Mouse (Mus musculus): ENCODE data around the gene Cfap77.

Cfap77 gene

DNA sequence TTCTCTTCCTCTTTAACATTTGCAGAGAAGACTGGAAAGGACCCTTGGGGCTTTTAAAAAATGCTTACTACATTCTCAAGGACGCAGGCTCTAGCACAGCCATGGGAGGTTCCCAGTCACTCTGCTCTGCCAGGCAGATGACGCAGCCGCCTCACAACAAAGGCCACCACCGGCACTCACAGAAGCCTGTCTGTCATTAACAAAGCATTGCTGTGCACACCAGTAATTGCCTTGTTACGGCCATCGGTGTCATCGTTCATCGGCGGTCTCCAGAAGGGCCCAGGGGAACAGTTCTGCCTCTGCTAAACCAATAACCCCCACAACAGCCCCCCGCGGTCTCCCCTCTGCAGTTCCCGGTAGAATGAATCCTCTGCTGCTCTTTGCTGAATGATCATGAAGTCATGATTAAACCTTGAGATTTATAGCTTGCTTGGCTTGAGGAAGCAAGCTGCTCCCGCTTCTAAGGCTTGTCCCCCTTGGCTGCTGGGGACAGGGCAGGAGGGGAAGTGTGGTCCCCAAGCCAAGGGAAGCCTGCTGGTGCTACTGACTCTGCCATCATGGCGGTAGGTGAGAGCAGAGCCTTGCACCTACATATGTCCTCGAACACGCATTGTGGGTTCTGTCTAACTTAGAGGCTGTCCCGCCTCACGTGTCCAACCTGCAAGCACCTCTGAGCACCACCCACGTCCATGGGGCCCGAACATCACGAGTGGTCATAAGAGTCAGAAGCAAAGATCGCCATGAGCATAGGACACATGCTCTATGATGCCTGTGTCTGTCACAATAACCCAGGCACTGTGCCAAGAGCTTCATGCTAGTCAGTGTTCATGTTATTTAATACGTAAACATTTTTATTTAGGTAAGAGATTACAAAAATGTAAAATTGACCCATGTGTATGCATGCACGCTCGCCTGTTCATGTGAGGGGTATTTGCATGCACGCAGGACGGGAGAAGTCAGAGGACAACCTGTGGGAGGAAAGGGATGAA lies 38.0 kb downstream of the Cfap77 start:
- in situ Hi-C loops (cut with MboI; ENCODE audit: low pct_unique_long_range_greater_than_20kb in 1 of 2, low sequenced_read_pairs in 2 of 2, unreplicated experiment in 1 of 2), result no loop called here

DNA sequence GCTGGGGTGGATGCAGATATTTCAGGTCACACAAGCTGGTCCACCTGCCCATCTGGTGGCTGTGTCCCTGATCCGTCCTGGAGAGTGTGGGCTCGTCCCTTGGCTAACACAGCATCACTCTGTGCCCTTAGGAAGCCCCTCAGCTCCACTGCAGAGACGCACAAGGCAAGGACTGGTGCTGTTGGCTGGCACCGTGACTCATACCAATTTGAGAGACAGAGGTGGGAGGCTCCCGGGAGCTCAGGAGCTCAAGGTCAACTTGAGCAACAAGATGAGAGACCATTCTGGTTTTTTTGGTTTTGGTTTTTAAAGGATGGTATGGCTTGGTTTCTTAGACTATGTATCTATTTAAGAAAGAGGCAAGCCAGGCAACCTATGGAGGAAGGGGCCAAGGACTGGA lies 42.3 kb downstream of the Cfap77 start:
- in situ Hi-C loops (cut with MboI; ENCODE audit: low pct_unique_long_range_greater_than_20kb in 1 of 2, low sequenced_read_pairs in 2 of 2, unreplicated experiment in 1 of 2), result no loop called here

DNA sequence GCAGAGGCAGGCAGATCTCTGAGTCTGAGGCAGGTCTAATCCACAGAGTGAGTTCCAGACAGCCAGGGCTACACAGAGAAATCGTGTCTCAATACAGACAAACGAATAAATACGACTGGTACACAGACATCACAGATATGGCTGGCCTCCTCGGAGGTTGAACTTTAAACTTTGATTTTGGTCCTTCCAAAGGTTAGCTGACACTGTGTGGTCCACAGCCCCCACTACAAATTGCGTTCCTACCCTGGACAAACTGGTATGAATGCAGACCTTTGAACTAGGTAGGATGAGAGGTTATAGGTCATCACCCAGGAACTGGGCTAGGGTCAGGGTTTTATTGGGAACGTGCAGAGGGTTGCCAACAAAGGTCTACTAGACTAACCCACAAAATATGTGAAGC lies 47.2 kb downstream of the Cfap77 start:
- in situ Hi-C loops (cut with MboI; ENCODE audit: low pct_unique_long_range_greater_than_20kb in 1 of 2, low sequenced_read_pairs in 2 of 2, unreplicated experiment in 1 of 2), result no loop called here

DNA sequence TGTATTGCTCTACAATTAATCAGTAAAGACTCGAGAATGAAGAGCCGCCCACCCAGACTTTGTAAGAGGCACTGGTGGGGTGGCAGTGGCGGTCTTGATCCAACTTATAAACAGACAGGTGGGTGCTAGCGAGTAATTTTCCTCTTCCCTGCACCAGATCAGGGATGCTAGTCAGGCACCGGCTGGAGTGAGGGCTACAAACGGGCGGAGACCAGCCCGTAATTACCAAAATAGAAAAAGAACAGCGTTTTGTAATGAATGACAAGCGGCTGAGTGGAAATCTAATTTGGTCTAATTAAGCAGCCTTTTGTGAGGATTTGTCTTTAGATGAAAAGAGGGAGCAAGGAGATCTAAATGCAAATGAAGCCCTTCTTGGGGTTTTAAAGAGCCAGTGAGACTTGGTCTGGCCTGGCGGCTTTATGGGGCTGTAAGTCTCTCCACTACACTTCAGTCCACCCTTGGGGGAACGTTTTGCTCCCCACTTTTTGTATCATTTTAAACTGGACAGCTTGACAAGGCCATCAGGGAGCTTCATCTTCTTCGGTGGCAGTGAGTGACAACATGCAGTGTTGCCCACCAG lies 48.3 kb downstream of the Cfap77 start:
- in situ Hi-C loops (cut with MboI; ENCODE audit: low pct_unique_long_range_greater_than_20kb in 1 of 2, low sequenced_read_pairs in 2 of 2, unreplicated experiment in 1 of 2), result no loop called here

DNA sequence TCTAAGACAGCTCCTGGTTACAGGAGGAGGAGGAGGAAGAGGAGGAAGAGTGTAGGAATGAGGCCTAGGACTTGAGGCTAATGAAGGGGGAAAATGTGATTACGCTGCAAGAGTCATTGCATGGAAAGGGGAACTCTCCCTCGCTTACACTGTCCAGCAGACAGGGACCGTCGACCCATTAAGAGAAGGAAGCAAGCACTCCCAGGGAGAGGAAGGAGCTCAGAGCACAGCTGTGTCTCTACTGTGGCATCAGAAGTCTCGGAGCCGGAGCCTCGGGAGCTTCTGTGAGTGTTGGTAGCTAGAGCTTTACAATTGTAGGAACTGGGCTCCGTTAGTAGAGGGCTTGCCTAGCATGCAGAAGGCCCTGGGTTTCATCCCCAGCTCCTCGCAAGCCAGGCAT lies 50.8 kb downstream of the Cfap77 start:
- in situ Hi-C loops (cut with MboI; ENCODE audit: low pct_unique_long_range_greater_than_20kb in 1 of 2, low sequenced_read_pairs in 2 of 2, unreplicated experiment in 1 of 2), result no loop called here

DNA sequence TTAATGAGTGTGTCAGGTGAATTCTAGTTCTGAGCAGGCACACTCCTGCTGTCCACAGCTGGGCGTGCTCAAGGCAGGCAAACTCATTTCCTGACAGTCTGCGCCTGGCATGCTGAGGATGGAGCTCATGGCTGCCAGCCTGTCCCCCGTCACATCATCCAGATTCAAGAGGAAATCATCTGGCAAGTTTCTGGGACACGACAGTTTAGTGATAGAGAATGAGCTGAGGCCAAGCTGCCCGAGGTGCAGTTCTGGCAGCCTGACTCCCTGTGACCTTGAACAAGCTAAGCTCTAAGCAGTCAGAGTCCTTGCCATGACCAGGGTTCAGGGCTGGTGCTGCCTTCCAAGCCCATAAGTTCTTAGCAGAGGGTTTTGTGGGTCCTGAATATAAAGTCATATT lies 56.6 kb downstream of the Cfap77 start:
- in situ Hi-C loops (cut with MboI; ENCODE audit: low pct_unique_long_range_greater_than_20kb in 1 of 2, low sequenced_read_pairs in 2 of 2, unreplicated experiment in 1 of 2), result no loop called here

DNA sequence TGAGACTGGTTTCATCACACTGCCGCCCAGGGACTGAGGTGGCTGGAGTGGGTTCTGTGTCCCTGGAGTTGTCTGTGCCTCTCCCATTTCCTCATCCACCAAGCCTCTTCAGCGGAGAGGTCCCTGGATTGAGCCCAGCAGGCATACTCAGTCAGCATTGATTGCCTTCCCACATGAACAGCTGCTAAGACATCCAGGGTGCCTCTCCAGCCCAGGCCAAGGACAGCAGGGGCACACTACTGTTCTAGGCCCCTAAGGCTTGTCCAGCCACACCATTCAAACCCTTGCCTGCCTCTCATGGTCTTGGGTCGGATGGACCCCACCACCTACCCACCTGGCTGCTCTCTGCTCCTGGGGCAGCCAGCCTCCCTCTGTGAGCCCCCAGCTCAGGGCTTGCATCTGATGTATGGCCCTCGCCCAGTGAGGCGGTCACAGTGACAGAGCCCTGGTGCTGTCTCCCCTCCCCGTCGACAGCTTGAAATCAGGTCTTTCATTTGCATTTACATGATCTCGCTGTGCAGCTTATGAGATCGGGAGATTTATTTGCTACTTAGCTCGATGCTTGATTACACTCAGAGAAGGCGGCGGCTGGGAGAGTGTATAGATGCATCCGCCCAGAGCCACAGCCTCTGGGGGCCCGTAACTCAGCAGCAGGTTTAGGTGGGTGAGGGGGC lies 57.6 kb downstream of the Cfap77 start:
- in situ Hi-C loops (cut with MboI; ENCODE audit: low pct_unique_long_range_greater_than_20kb in 1 of 2, low sequenced_read_pairs in 2 of 2, unreplicated experiment in 1 of 2), result no loop called here

DNA sequence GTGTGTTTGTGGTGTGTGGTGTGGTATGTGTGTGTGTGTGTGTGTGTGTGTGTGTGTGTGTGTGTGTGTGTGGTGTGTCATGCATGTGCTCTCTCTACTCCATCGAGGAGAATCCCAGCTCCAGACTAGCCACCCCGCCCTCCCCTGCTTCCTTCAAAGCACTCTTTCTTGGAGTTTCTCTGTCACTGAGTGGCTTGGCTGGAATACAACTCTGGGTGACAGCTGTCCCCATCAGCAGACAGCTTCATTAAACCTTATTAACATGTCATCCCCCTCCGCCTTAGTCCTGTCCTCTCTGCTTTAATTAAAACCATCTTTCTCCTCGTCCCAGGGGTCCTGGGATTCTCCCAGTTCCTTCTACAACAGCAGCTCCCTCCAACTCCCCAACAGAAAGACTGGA lies 59.4 kb downstream of the Cfap77 start:
- in situ Hi-C loops (cut with MboI; ENCODE audit: low pct_unique_long_range_greater_than_20kb in 1 of 2, low sequenced_read_pairs in 2 of 2, unreplicated experiment in 1 of 2), result no loop called here

DNA sequence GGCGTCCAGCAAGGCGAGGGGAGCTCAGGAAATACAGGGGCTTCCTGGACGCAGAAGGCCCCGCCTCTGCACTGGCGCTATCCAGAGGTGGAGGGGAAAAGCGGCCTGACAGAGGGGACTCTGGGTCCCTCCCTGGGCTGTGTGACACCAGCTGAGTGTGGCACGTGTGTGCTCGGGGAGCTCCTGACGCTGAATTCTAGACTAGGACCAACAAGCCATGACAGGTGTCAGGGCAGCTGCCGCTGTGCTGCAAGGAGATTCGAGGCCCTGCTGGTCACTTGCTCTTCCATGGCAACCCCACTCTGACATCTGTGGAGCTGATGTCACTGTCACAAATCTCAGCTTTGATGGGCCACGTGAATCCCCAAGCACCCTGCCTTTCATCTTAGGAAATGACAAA lies 60.9 kb downstream of the Cfap77 start:
- in situ Hi-C loops (cut with MboI; ENCODE audit: low pct_unique_long_range_greater_than_20kb in 1 of 2, low sequenced_read_pairs in 2 of 2, unreplicated experiment in 1 of 2), result no loop called here

DNA sequence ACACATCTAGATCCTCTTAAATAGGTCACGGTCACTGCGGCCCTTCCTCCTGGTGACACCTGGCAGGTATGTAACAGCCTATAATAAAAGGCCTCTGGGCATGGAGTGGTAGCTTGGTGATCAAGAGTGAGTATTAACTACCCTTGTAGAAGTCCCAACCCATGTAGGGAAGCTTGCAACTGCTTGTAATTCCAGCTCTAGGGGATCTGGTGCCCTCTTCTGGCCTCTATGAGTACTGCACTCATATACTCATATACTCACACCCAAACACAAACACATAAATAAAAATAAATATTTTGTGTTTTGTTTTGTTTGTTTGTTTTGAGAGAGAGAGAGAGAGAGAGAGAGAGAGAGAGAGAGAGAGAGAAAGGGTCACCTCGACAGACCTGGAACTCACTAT lies 66.1 kb downstream of the Cfap77 start:
- in situ Hi-C loops (cut with MboI; ENCODE audit: low pct_unique_long_range_greater_than_20kb in 1 of 2, low sequenced_read_pairs in 2 of 2, unreplicated experiment in 1 of 2), result no loop called here

DNA sequence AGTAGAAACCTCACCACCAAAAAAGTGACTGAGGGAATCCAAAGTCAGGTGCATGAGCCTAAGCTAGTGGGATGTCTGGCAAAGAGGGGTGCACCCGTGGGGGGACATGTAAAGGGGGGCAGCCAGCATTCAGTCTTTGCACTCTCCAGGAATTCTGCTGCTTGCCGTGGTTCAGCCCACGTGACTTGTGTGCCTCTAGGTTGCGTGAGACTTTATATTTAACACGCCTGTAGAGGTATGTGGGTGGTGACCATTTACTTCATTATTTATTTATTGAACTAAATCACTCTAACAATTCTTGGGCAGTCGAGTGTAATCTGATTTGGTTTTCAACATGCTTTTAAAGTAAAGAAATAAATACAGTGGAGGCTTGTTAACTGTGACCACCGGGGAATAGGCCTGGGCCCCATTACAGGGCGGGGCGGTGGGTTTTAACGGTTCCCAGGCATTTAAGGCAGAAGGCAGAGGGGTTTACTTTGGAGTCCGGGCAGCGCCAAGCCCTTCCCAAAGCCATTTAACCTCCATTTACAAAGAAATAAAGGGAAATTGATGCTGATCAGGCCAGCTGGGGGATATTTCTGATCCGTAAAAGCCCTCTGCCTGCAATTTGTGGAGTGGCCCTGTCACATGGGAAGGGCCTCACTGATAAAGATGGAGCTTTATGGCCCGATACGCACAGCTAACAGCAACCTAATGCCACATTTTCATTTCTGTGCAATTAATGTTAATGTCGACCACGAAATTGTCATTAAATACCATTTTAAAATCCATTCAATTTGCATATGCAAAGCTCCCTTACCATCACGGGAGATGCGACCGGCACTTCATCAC lies 74.6 kb downstream of the Cfap77 start:
- in situ Hi-C loops (cut with MboI; ENCODE audit: low pct_unique_long_range_greater_than_20kb in 1 of 2, low sequenced_read_pairs in 2 of 2, unreplicated experiment in 1 of 2), result no loop called here

DNA sequence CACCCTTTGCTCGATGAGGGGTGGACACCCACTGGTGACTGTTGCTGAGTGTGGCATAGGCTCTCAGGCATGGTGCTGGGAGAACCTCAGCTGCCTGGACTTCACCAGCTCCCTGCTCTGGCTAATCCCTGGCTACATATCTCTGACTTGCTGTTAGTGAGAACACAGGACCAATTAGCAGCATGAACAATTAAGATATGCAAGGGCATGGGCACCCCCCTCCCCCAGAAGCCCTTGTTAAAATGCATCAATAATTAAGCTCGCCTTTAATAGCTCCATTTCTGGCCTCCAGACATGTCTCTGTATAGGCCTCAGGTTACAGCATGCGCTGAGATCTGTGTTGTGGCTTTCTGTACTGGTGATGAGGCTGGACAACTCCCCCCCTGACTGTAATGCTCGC lies 76.4 kb downstream of the Cfap77 start:
- in situ Hi-C loops (cut with MboI; ENCODE audit: low pct_unique_long_range_greater_than_20kb in 1 of 2, low sequenced_read_pairs in 2 of 2, unreplicated experiment in 1 of 2), result loop anchor here (5.0 kb wide), 1 partner anchor 46 kb away; no protein-coding TSS in a partner anchor

DNA sequence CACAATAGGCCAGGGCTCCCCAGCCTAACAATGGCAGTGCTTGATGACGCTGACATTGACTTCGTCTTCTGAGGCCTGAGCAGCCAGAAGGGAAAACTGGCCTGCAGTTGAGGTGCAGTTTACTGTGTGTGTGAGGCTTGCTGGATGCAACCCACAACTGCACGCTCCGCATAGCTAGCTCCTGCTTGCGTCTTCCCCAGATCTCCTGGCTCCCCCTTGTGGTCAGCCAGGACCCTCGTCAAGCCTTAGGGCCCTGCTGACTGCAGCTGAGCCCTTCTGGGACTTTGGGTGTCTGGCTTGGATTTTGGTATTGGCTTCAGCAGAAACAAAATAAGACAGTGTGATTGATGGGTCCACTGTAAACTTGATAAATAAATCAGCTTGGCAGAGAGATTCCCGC lies 78.2 kb downstream of the Cfap77 start:
- in situ Hi-C loops (cut with MboI; ENCODE audit: low pct_unique_long_range_greater_than_20kb in 1 of 2, low sequenced_read_pairs in 2 of 2, unreplicated experiment in 1 of 2), result loop anchor here (5.0 kb wide), 1 partner anchor 44 kb away; no protein-coding TSS in a partner anchor

DNA sequence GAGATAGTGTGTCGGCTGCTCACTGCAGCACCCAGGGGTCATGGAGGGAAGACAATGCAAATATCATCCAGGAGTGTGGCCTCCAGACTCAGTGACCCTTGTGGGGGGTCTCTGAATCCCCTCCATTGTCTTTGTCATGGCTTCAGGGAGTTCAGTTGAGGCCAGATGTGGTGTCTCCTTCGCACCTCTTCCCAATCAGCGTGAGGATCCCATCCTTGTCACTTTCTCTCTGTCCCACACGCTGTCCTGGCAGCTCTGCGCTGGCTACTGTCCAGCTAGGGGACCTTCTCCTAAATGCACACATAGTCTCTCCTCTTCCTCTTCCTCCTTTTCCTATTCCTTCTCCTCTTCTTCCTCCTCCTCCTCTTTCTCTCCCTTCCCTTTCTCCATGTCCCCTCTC lies 79.3 kb downstream of the Cfap77 start:
- in situ Hi-C loops (cut with MboI; ENCODE audit: low pct_unique_long_range_greater_than_20kb in 1 of 2, low sequenced_read_pairs in 2 of 2, unreplicated experiment in 1 of 2), result loop anchor here (5.0 kb wide), 1 partner anchor 43 kb away; no protein-coding TSS in a partner anchor

DNA sequence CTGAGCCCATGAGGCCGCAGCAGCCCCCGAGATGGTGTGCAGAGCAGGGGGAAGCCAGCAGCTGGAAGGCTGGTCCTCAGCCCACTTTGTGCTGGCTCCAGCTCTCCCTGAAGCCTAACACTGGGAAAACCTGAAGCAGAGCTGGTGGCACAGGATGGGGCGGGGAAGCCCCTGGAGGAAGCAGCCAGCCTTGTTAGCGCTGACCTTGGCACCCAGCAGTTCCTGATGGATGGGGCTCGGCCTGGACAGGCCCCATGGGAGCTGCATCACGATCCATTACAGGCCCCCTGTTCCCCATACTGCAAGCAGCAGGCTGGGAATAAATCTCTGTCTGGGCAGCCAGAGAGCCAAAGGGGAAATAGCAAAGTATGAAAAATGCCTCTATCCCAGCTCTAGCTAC lies 80.3 kb downstream of the Cfap77 start:
- in situ Hi-C loops (cut with MboI; ENCODE audit: low pct_unique_long_range_greater_than_20kb in 1 of 2, low sequenced_read_pairs in 2 of 2, unreplicated experiment in 1 of 2), result no loop called here

DNA sequence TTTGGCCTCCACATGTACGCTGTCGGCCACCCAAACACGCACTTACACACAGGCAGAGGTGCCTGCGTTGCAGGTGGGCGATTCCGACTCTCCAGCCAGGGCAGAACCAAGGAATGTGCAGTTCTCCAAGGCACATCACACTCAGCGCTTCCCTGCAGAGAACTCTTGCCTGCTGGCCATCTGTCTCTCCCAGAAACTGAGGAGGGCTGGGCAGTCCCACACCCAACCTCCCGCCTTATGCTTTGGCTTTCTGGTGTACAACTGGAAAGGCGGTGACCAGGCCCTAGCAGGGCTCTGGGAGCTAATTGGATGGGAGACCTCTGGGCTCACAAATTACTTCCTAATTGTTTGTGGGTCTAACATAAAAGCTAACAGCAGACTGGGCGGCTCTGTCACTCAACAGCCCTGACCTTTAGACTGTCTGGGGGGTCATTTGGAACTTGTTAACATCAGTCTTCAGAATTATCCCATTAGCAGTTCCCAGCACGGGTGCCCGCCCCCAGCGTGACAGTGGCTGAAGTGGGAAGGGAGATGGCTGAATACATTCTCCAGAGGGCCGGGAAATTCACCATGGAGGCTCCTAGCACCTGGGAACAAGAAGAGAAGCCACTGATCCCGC lies 80.9 kb downstream of the Cfap77 start:
- in situ Hi-C loops (cut with MboI; ENCODE audit: low pct_unique_long_range_greater_than_20kb in 1 of 2, low sequenced_read_pairs in 2 of 2, unreplicated experiment in 1 of 2), result no loop called here

DNA sequence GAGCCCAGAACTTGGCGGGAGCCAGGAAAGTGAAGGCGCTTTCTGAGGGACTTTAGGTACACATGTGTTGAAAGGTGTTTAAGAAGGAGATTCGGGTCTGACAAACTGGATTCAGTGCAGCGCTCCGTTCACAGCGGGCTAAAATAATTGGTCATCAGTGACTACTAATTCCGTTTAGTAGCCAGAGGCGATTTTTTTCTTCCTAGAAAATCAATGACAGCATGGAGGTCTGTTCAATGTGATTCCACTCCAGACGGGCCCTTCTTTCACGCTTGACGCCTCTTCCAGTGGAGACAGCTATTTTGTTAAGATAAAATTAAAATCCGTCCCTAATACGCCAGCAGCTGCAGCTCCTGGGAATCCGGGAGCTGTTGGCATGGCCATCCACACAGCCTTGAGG lies 84.4 kb downstream of the Cfap77 start:
- in situ Hi-C loops (cut with MboI; ENCODE audit: low pct_unique_long_range_greater_than_20kb in 1 of 2, low sequenced_read_pairs in 2 of 2, unreplicated experiment in 1 of 2), result no loop called here

DNA sequence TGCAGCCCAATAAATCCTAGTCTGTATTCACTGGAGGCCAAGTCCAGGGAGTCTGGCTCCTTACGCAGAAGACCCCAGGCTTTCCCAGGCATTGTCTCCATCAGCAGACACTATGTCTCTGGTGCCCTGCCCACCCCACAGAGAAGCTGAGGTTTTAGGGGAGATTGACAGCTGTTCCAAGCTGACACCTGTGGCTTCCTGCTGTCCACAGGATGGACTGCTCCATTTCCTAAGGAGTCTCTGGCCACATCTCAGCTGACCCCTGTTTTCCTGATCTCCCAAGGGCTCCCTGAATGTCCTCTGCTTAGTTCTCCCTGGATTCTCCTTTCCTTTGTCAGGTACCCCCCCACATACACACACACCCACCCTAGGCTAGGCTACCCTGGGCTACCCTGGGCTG lies 86.6 kb downstream of the Cfap77 start:
- in situ Hi-C loops (cut with MboI; ENCODE audit: low pct_unique_long_range_greater_than_20kb in 1 of 2, low sequenced_read_pairs in 2 of 2, unreplicated experiment in 1 of 2), result no loop called here
